Comparison of ENCODE assay signal across 9 mouse cellular contexts in the genomic region with DNA sequence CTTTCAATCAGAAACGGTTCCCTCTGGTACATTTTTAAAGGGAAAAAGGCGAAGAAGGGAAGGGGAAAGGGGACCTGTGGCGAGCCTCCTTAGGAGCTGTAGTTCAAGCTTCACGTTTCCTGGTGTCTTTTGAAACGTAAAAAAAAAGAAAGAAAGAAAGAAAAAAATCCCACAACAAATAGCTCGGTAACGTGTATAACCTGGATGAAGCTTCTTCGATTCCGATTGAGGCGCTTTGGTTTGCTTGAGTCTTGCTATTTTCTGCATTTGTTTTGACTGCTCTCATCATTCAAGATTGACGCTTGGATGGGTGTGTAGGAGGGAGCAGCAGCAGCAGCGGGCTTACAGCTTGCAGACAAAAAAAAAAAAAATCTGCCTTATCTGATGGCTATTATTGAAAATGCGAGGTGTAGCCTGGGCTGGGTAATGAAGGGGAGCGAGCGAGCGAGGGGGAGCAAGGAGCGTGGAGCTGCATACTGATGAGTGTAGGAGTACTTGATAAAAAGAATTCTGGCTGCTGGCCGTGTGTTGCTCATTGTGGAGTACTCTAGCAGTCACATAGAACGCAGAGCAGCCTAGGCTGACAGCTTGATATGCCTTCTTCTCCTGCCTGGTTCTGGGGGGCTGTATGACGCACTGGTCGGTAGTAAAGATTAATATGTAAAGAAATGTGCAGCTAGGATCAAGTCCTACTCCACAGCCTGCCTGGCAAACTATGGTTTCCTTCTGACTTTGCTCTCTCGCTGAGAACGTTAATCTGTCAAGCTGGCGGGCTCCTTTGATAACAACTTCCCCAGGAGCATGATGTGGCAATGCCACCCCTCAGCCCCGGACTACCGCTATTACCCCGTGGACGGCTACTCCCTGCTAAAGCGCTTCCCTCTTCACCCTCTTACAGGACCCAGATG.
DNase-seq lines count a peak whose midpoint lies in the region; ATAC-seq and TF ChIP-seq lines count a peak whose summit lies in the region.
"Had no signal": no experiment of that assay in that cellular context is flagged by ENCODE, and none has a peak within 500 bp of the region (broad histone marks: within the 10 kb centered on the region; RNA-seq: fewer than 3 reads in every experiment).

No protein-coding gene starts in this region.

- no peaks in the 10 kb centered on the region for H3K27me3 ChIP-seq in lung, embryonic 15.5 days
- no peaks in the 10 kb centered on the region for H3K27me3 ChIP-seq in forebrain, embryonic 13.5 days
- H3K27me3 ChIP-seq in hindbrain, postnatal 0 days (ENCODE audit: insufficient read depth, low read length), result no peaks in the 10 kb centered on the region

- H3K4me3 ChIP-seq in lung, embryonic 15.5 days, result no peak overlapping the region
- peak overlapping the region; percentile 47 for H3K4me3 ChIP-seq in forebrain, embryonic 13.5 days
- H3K4me3 ChIP-seq in hindbrain, postnatal 0 days (ENCODE audit: low read length), result peak overlapping the region; percentile 49
- peak overlapping the region; percentile 69 for H3K4me3 ChIP-seq in olfactory bulb, adult 2 months (ENCODE audit: insufficient read depth, low read depth, low read length)
- H3K4me3 ChIP-seq: heart, adult 2 months had no signal

- H3K36me3 ChIP-seq in lung, embryonic 15.5 days, result no peaks in the 10 kb centered on the region
- no peaks in the 10 kb centered on the region for H3K36me3 ChIP-seq in forebrain, embryonic 13.5 days (ENCODE audit: poor library complexity, severe bottlenecking)
- no peaks in the 10 kb centered on the region for H3K36me3 ChIP-seq in hindbrain, postnatal 0 days (ENCODE audit: insufficient read depth, low read length)

- H3K27ac ChIP-seq in lung, embryonic 15.5 days, result no peak overlapping the region
- H3K27ac ChIP-seq in forebrain, embryonic 13.5 days, result peak overlapping the region; percentile 90
- H3K27ac ChIP-seq in hindbrain, postnatal 0 days, result peak overlapping the region; percentile 83
- H3K27ac ChIP-seq in olfactory bulb, adult 2 months (ENCODE audit: insufficient read depth, low read depth, low read length), result peak overlapping the region; percentile 85
- H3K27ac ChIP-seq: heart, adult 2 months had no signal

- TF ChIP-seq POLR2A in olfactory bulb, adult 2 months (IDR thresholded peaks at IDR 0.05; ENCODE audit: insufficient read depth, low read depth, low read length), result no peak; the same call in 1 of the 2 replicates

- no peaks in the 10 kb centered on the region for H3K9me3 ChIP-seq in lung, embryonic 15.5 days
- H3K9me3 ChIP-seq in forebrain, embryonic 13.5 days (replicated peaks), result 0 out of 2 replicates have a peak, but pooled peaks cover 3% of the 10 kb centered on the region
- no peaks in the 10 kb centered on the region for H3K9me3 ChIP-seq in hindbrain, postnatal 0 days (ENCODE audit: low read length)

- H3K4me2 ChIP-seq in lung, embryonic 15.5 days, result 0 out of 2 replicates have a peak overlapping the region, but pooled peaks have one; percentile 10
- H3K4me2 ChIP-seq in forebrain, embryonic 13.5 days, result peak overlapping the region; percentile 70
- peak overlapping the region; percentile 80 for H3K4me2 ChIP-seq in hindbrain, postnatal 0 days (ENCODE audit: low read depth, low read length)

- 27% methylated on average over 29 of the region's 29 CpGs for WGBS in lung, embryonic 15.5 days
- WGBS in forebrain, embryonic 13.5 days, result 5% methylated on average over 29 of the region's 29 CpGs
- 7% methylated on average over 29 of the region's 29 CpGs for WGBS in hindbrain, postnatal 0 days
- 5% methylated on average over 29 of the region's 29 CpGs for WGBS in olfactory bulb, adult 2 months

- no peaks in the 10 kb centered on the region for H3K4me1 ChIP-seq in lung, embryonic 15.5 days
- peaks cover 31% of the 10 kb centered on the region for H3K4me1 ChIP-seq in forebrain, embryonic 13.5 days
- H3K4me1 ChIP-seq in hindbrain, postnatal 0 days (ENCODE audit: insufficient read depth, low read length), result no peaks in the 10 kb centered on the region
- H3K4me1 ChIP-seq in olfactory bulb, adult 2 months (ENCODE audit: control insufficient read depth, insufficient read depth, low read length), result peaks cover 2% of the 10 kb centered on the region; the same call in 1 of the 2 replicates

- DNase-seq in lung, postnatal 14 days, result no peak
- peak; percentile 84 for DNase-seq in hindbrain, postnatal 0 days (ENCODE audit: low spot score)
- DNase-seq in left cerebral cortex, postnatal 25 days (ENCODE audit: low spot score in 2 of 2), result peak; percentile 75 to 90
- DNase-seq in thymus, postnatal 14 days, result no peak
- DNase-seq in spleen, postnatal 36 days (ENCODE audit: low spot score in 2 of 2), result no peak

- no peak for ATAC-seq in lung, embryonic 15.5 days (ENCODE audit: borderline replicate concordance, extremely low read depth, low FRiP score, low TSS enrichment)
- ATAC-seq in forebrain, embryonic 13.5 days, result peak; percentile 99
- ATAC-seq in hindbrain, postnatal 0 days, result peak; percentile 97

- no peak for TF ChIP-seq CTCF in hindbrain, postnatal 0 days (IDR thresholded peaks at IDR 0.05; ENCODE audit: low read depth)
- no peak for TF ChIP-seq CTCF in olfactory bulb, adult 2 months (IDR thresholded peaks at IDR 0.05; ENCODE audit: insufficient read depth, low read depth, low read length)

- H3K9ac ChIP-seq in lung, embryonic 15.5 days, result no peak overlapping the region
- peak overlapping the region; percentile 68 for H3K9ac ChIP-seq in forebrain, embryonic 13.5 days
- peak overlapping the region; percentile 62 for H3K9ac ChIP-seq in hindbrain, postnatal 0 days (replicated peaks; ENCODE audit: low read length)

- intact Hi-C loops in left cerebral cortex, postnatal 25 days (cut with DNase I), result loop anchor here (5.0 to 10.0 kb wide), 5 partner anchors 84 to 432 kb away; no protein-coding TSS in a partner anchor

Comparison
In these comparisons a context has a peak if more than half of its experiments do, and no peak if none do; other contexts are left out.
1. H3K4me2 ChIP-seq: peak in every context shown above with its lines; median percentile 80 in hindbrain, postnatal 0 days; 70 in forebrain, embryonic 13.5 days; 10 in lung, embryonic 15.5 days.
2. DNase-seq: peak in hindbrain, postnatal 0 days (single experiment) and left cerebral cortex, postnatal 25 days (2 of 2); none in lung, postnatal 14 days (single experiment), thymus, postnatal 14 days (single experiment) and spleen, postnatal 36 days (0 of 2).